Mouse (Mus musculus) hindbrain, postnatal 0 days (tissue): Measurements from ENCODE around the gene Tysnd1. TPM values are rescaled to one million over a fixed set of nuclear protein-coding genes. Genes with fewer than 3 reads are reported as not detected.

Experiments
- ATAC-seq: fragments of 200-750 bp; cut with Nextera tagmentation; 2 replicates; pipeline ENCODE4 v1.8.0; 2017; ENCODE audit warnings: mild to moderate bottlenecking, moderate TSS enrichment, moderate library complexity
- DNase-seq: peaks from one replicate; pipeline ENCODE4 v3.0.0-alpha.2; 2015; ENCODE audit warnings: low spot score
- H3K27ac ChIP-seq: fragments of 300-500 bp; sonication (generic); 2 replicates; pipeline ENCODE4 v1.5.1; 2014; ENCODE audit warnings: mild to moderate bottlenecking
- H3K27me3 ChIP-seq: fragments of 300-500 bp; sonication (generic); 2 replicates; pipeline ENCODE4 v1.6.1; 2014; ENCODE audit warnings: low read length, mixed read lengths; ENCODE audit not compliant: insufficient read depth
- H3K36me3 ChIP-seq: fragments of 300-500 bp; sonication (generic); 2 replicates; pipeline ENCODE4 v1.6.1; 2014; ENCODE audit warnings: low read length, mixed read lengths; ENCODE audit not compliant: insufficient read depth
- H3K4me1 ChIP-seq: fragments of 300-500 bp; sonication (generic); 2 replicates; pipeline ENCODE4 v1.6.1; 2014; ENCODE audit warnings: antibody characterized with exemption, low read length, mixed read lengths; ENCODE audit not compliant: insufficient read depth
- H3K4me2 ChIP-seq: fragments of 300-500 bp; sonication (generic); 2 replicates; pipeline ENCODE4 v1.6.1; 2014; ENCODE audit warnings: low read depth, mild to moderate bottlenecking, low read length, moderate library complexity, mixed read lengths
- H3K4me3 ChIP-seq: fragments of 300-500 bp; sonication (generic); 2 replicates; pipeline ENCODE4 v1.5.1; 2014; ENCODE audit warnings: low read length
- H3K9ac ChIP-seq: fragments of 300-500 bp; sonication (generic); replicated peaks from 2 replicates; pipeline ENCODE4 v1.6.1; 2014; ENCODE audit warnings: mild to moderate bottlenecking, low read length, moderate library complexity, mixed read lengths
- H3K9me3 ChIP-seq: fragments of 300-500 bp; sonication (generic); 2 replicates; pipeline ENCODE4 v1.6.1; 2016; ENCODE audit warnings: low read length, mixed read lengths
- CTCF ChIP-seq: IDR thresholded peaks from 2 replicates; pipeline ENCODE4 v1.5.1; 2016; ENCODE audit warnings: antibody characterized with exemption, control low read depth, low read depth
- WGBS: fragments of 180-500 bp; shearing (Covaris S2); extraction: QIAGEN DNeasy Blood & Tissue Kit; methylation state at CpG from one replicate; pipeline ENCODE4 v1.1.7; 2014; 5-methylcytosine and 5-hydroxymethylcytosine counted together
- polyA plus RNA-seq: library from polyadenylated mRNA; unstranded; fragments of >200 nt; fragmentation: Nextera tagmentation; extraction: Ambion mirVana; gene quantifications from 2 replicates; pipeline ENCODE4 v1.2.1, GENCODE M21; 2015
- total RNA-seq: library from RNA; depleted of rRNA; stranded (reverse); fragments of >200 nt; gene quantifications from 2 replicates; pipeline ENCODE4 v1.2.3, GENCODE M21; 2014; rRNA removed

The Tysnd1 gene
- total RNA-seq (70.5 and 84.8 TPM in 2 replicates), polyA plus RNA-seq (31.8 and 32.2 TPM in 2 replicates)

DNA sequence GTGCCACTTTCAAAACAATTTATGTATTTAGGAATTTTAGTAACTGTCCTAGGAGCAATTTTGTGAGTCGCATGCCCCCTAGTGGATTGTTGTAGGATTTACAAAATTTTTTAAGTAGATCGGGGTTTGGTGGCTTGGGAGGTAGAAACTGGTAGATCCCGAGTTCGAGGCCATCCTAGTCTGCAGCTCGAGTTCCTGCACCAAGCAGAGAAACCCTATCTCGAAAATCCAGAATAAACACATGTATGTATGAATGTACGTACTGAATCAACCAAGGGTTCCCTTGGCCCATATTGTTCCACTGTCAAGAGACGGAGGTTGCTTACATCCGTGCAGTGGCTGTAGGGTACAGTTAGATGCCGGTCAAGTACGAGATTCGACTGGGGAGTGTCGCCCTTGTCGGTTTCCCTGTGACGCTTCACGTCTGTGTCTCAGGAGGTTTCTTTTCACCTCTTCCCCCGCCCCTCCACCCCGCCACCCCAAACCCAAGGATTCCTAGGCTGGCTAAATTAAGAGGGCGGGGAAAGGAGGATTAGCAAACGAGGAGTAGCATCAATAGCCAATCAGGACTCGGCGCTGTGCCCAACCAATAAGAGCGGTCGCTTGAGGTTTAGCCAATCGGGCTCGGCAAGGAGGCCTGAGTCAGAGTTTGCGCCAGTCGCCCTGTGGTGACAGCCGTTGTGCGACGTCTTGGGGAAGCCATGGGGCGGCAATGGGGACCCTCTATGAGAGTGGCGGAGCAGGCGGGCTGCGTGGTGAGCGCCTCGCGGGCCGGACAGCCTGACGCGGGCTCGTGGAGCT, at the start of gene Tysnd1:
Gene Tysnd1, plus strand, starts transcription at position 645 of the 801 bp plus-strand sequence.
- TF ChIP-seq CTCF, result peak; percentile 57
- Histone ChIP-seq H3K9me3 (no peaks in the 10 kb centered on the region), H3K9ac (peak within 1 kb of the TSS; percentile 70), H3K4me1 (peaks cover 13% of the 10 kb centered on the region), H3K27me3 (no peaks in the 10 kb centered on the region), H3K4me3 (peak within 1 kb of the TSS; percentile 78), H3K4me2 (peak within 1 kb of the TSS; percentile 91), H3K36me3 (peaks cover 24% of the 10 kb centered on the region), H3K27ac (peak within 1 kb of the TSS; percentile 70)
- DNase-seq (peak; percentile 99), ATAC-seq (peak; percentile 95)
- WGBS, result under 1% methylated on average over 42 of the region's 42 CpGs

- H3K27ac ChIP-seq, result no peak overlapping the region
- peaks cover 5% of the 10 kb centered on the region for H3K4me1 ChIP-seq
- H3K9ac ChIP-seq, result no peak overlapping the region
- H3K4me3 ChIP-seq, result no peak overlapping the region
- 80% methylated on average over 7 of the region's 7 CpGs for WGBS
- no peak for DNase-seq
- H3K36me3 ChIP-seq, result no peaks in the 10 kb centered on the region
- H3K9me3 ChIP-seq, result no peaks in the 10 kb centered on the region
- no peak overlapping the region for H3K4me2 ChIP-seq
- TF ChIP-seq CTCF, result no peak
- ATAC-seq, result no peak
- no peaks in the 10 kb centered on the region for H3K27me3 ChIP-seq
Measured at GRCm38 (mm10) chr10:61646557-61646956, 48.8 kb upstream of the Tysnd1 start.

- ATAC-seq, result peak; percentile 96
- H3K27ac ChIP-seq, result peak within 1 kb of the TSS; percentile 77
- no peaks in the 10 kb centered on the region for H3K27me3 ChIP-seq
- no peak for TF ChIP-seq CTCF
- peak within 1 kb of the TSS; percentile 85 for H3K4me3 ChIP-seq
- no peaks in the 10 kb centered on the region; the same call in 1 of the 2 replicates for H3K36me3 ChIP-seq
- WGBS, result 3% methylated on average over 47 of the region's 50 CpGs
- H3K4me2 ChIP-seq, result peak within 1 kb of the TSS; percentile 95
- peak; percentile 94 for DNase-seq
- no peaks in the 10 kb centered on the region for H3K9me3 ChIP-seq
- H3K9ac ChIP-seq, result peak within 1 kb of the TSS; percentile 78
- H3K4me1 ChIP-seq, result peaks cover 5% of the 10 kb centered on the region
Measured at GRCm38 (mm10) chr10:61647790-61648736, 47.3 kb upstream of the Tysnd1 start, which contains the start of gene Ppa1. Ppa1 (plus strand) TSS chr10:61648552.

DNA sequence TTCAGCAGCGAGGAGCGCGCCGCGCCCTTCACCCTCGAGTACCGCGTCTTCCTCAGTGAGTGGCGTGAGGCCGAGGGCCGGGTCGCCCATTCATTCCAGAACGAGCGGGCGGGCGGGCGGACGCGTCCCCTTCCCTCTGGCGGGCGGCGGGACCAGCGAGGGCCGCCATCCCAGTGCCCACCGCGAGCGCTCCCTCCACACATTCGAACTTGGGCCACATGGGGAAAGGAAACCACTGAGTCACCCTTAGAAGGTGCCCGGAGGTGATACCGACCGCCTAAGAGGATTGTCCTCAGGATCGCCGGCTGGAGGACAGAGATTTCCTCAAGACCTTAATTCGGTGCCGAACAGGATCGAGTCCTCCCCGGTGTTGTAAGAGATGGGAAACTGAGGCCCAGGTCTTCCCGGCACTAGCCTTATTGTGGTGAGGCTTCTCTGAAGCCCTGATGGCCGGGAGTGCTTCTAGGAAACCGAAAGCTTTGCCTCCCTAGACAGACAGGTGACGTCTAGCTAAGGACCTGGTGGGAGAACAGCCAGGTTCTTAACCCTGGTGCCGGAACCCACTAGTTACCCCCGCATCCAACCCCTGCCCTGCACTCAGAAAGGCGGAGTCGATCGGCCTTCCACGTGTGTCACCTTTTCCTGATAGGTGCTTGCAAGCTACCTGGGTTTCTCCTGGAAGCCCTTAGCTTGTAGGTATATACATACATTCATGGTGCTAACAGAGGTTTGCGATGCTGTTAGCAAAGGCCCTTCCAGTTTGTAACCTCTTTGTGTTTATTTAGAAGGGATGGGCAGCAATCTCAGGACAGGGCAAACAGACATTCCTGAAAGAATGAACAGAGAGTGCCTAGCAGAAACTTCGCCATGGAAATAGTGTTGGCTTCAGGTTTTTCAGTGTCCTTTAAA, 46.3 kb upstream of the Tysnd1 start:
- Histone ChIP-seq H3K4me2 (peak overlapping the region; percentile 95), H3K27me3 (no peaks in the 10 kb centered on the region), H3K4me1 (peaks cover 5% of the 10 kb centered on the region), H3K4me3 (peak overlapping the region; percentile 85), H3K36me3 (no peaks in the 10 kb centered on the region; the same call in 1 of the 2 replicates), H3K27ac (peak overlapping the region; percentile 77), H3K9me3 (no peaks in the 10 kb centered on the region), H3K9ac (peak overlapping the region; percentile 78)
- ATAC-seq (peak; percentile 10; the same call in 1 of the 2 replicates), DNase-seq (peak; percentile 11)
- 3% methylated on average over 39 of the region's 49 CpGs for WGBS
- no peak for TF ChIP-seq CTCF

DNA sequence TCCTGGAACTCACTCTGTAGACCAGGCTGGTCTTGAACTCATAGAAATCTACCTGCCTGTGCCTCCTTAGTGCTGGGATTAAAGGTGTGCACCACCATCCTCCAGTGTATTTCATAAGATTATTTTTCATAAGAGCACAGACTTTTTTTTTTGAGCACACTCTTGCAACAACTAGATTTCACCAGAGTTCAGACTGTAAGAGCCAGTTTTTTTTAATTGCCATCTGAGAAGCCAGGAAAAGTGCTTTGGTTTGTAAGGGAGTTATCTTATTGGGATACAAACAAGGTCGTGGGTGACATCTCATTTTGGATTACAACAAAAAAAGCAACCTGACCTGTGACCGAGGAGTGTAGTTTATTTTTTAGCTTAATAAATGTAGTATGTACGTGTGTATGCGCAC, 41.2 kb upstream of the Tysnd1 start:
- Histone ChIP-seq H3K4me2 (no peak overlapping the region), H3K4me3 (no peak overlapping the region), H3K9ac (no peak overlapping the region), H3K9me3 (no peaks in the 10 kb centered on the region), H3K4me1 (no peaks in the 10 kb centered on the region), H3K27me3 (no peaks in the 10 kb centered on the region), H3K36me3 (no peaks in the 10 kb centered on the region; the same call in 1 of the 2 replicates), H3K27ac (no peak overlapping the region)
- TF ChIP-seq CTCF, result no peak
- WGBS, result 93% methylated on average over 4 of the region's 4 CpGs
- DNase-seq (no peak), ATAC-seq (no peak)
